Mouse (Mus musculus) stomach, postnatal 0 days (tissue): Measurements from ENCODE around the gene Map3k5.

Experiments
- CTCF ChIP-seq: IDR thresholded peaks from 2 replicates; pipeline ENCODE4 v1.5.1; 2016; ENCODE audit warnings: antibody characterized with exemption, low read depth, mild to moderate bottlenecking, moderate library complexity
- EP300 ChIP-seq: optimal IDR thresholded peaks from 2 replicates; pipeline ENCODE3; 2016; ENCODE audit warnings: antibody characterized with exemption

GRCm38 (mm10) chr10:19901992-19902391, 32.3 kb upstream of the Map3k5 start:
- no peak for TF ChIP-seq CTCF
- no peak for TF ChIP-seq EP300
